Mouse (Mus musculus): ENCODE measurements around the gene Ctsk. TPM values are rescaled to one million over a fixed set of nuclear protein-coding genes. Genes with fewer than 3 reads are reported as not detected.
A peak's percentile ranks its signal among the peaks of the same experiment; 100 is the strongest.

The Ctsk gene
- polyA plus RNA-seq, 1 experiment, result 6.7 TPM

- no peak overlapping the region for H3K4me3 ChIP-seq (ENCODE audit: insufficient read depth, low read length)
- TF ChIP-seq CTCF (IDR thresholded peaks at IDR 0.05; ENCODE audit: extremely low read depth, insufficient read depth, low read length), result no peak
- H3K4me1 ChIP-seq (ENCODE audit: control insufficient read depth, insufficient read depth, low read length), result peaks cover 2% of the 10 kb centered on the region; the same call in 1 of the 2 replicates
- no peak overlapping the region for H3K27ac ChIP-seq (ENCODE audit: insufficient read depth, low read length)
Measured at GRCm38 (mm10) chr3:95490238-95490637, 8.8 kb upstream of the Ctsk start.

DNA sequence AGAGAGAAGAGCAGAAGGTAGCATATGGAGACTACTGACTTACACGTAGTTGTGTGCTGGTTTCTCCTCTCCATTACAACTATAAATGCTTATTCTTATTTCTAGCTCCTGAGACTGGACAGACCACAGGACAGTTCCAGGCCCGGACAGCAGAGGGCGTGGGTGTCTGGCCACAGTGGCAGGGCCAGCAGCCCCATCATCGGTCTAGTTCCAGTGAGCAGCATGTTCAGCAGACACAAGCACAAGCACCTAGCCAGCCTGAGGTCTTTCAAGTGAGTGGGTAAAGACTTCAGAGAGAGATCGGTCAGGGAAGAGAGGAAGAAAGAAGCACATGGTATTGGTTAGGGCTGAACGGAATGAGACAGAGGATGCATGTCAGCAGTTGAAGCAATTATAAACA lies 4.7 kb upstream of the Ctsk start:
- Histone ChIP-seq H3K4me3 (ENCODE audit: insufficient read depth, low read length) (no peak overlapping the region), H3K27ac (ENCODE audit: insufficient read depth, low read length) (no peak overlapping the region), H3K4me1 (ENCODE audit: control insufficient read depth, insufficient read depth, low read length) (peaks cover 6% of the 10 kb centered on the region; the same call in 1 of the 2 replicates)
- no peak for TF ChIP-seq POLR2A (IDR thresholded peaks at IDR 0.05; ENCODE audit: extremely low read depth, insufficient read depth, low read length)
- peak; percentile 48 for TF ChIP-seq CTCF (IDR thresholded peaks at IDR 0.05; ENCODE audit: extremely low read depth, insufficient read depth, low read length)

DNA sequence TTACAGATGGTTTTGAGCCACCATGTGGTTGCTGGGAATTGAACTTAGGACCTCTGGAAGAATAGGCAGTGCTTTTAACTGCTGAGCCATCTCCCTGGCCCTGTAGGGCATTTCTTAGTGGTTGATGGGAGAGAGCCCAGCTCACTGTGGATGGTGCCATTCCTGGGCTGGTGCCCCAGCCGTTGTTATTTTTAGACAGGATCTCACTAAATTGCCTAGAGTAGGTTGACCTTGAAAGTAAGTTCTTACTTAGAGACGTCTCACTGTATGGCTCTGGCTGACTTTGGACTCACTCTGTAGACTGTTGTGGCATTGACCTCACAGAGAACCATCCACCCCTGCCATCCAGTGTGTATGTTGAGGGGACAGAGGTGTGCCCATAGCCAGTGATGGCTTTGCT lies 827 bp upstream of the Ctsk start:
- Histone ChIP-seq H3K4me1 (ENCODE audit: control insufficient read depth, insufficient read depth, low read length) (peaks cover 10% of the 10 kb centered on the region; the same call in 1 of the 2 replicates), H3K4me3 (ENCODE audit: insufficient read depth, low read length) (no peak overlapping the region), H3K27ac (ENCODE audit: insufficient read depth, low read length) (no peak overlapping the region)
- TF ChIP-seq CTCF (IDR thresholded peaks at IDR 0.05; ENCODE audit: extremely low read depth, insufficient read depth, low read length) (no peak), POLR2A (IDR thresholded peaks at IDR 0.05; ENCODE audit: extremely low read depth, insufficient read depth, low read length) (no peak)

- Histone ChIP-seq H3K27ac (ENCODE audit: insufficient read depth, low read length) (peak overlapping the region; percentile 47; the same call in 1 of the 2 replicates), H3K4me1 (ENCODE audit: control insufficient read depth, insufficient read depth, low read length) (peaks cover 7% of the 10 kb centered on the region; the same call in 1 of the 2 replicates), H3K4me3 (ENCODE audit: insufficient read depth, low read length) (peak overlapping the region; percentile 8; the same call in 1 of the 2 replicates)
- TF ChIP-seq POLR2A (IDR thresholded peaks at IDR 0.05; ENCODE audit: extremely low read depth, insufficient read depth, low read length) (no peak), CTCF (IDR thresholded peaks at IDR 0.05; ENCODE audit: extremely low read depth, insufficient read depth, low read length) (no peak)
Measured at GRCm38 (mm10) chr3:95499496-95500140, 562 bp downstream of the Ctsk start.

DNA sequence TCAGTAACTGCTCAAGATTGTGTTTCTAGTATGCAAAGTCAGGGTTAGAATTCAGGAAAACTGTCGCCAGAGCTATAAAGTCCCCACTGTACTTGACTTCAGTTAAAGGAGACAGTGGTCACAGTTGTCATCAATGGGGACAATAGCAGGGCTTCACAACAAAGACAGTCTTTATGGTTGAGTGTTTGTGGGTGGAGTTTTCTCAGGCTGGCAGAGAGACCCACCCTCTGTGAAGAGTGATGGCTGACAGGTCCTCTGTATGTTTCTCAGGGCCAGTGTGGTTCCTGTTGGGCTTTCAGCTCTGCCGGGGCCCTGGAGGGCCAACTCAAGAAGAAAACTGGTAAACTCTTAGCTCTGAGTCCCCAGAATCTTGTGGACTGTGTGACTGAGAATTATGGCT lies 3.3 kb downstream of the Ctsk start:
- H3K4me1 ChIP-seq (ENCODE audit: control insufficient read depth, insufficient read depth, low read length), result peaks cover 6% of the 10 kb centered on the region; the same call in 1 of the 2 replicates
- no peak overlapping the region for H3K4me3 ChIP-seq (ENCODE audit: insufficient read depth, low read length)
- TF ChIP-seq CTCF (IDR thresholded peaks at IDR 0.05; ENCODE audit: extremely low read depth, insufficient read depth, low read length) (no peak), POLR2A (IDR thresholded peaks at IDR 0.05; ENCODE audit: extremely low read depth, insufficient read depth, low read length) (no peak)
- 0 out of 2 replicates have a peak overlapping the region, but pooled peaks have one; percentile 10 for H3K27ac ChIP-seq (ENCODE audit: insufficient read depth, low read length)

- no peak for TF ChIP-seq POLR2A (IDR thresholded peaks at IDR 0.05; ENCODE audit: extremely low read depth, insufficient read depth, low read length)
- no peak for TF ChIP-seq CTCF (IDR thresholded peaks at IDR 0.05; ENCODE audit: extremely low read depth, insufficient read depth, low read length)
- no peak overlapping the region for H3K4me3 ChIP-seq (ENCODE audit: insufficient read depth, low read length)
- H3K4me1 ChIP-seq (ENCODE audit: control insufficient read depth, insufficient read depth, low read length), result no peaks in the 10 kb centered on the region
- H3K27ac ChIP-seq (ENCODE audit: insufficient read depth, low read length), result no peak overlapping the region
Measured at GRCm38 (mm10) chr3:95509348-95509747, 10.3 kb downstream of the Ctsk start.

DNA sequence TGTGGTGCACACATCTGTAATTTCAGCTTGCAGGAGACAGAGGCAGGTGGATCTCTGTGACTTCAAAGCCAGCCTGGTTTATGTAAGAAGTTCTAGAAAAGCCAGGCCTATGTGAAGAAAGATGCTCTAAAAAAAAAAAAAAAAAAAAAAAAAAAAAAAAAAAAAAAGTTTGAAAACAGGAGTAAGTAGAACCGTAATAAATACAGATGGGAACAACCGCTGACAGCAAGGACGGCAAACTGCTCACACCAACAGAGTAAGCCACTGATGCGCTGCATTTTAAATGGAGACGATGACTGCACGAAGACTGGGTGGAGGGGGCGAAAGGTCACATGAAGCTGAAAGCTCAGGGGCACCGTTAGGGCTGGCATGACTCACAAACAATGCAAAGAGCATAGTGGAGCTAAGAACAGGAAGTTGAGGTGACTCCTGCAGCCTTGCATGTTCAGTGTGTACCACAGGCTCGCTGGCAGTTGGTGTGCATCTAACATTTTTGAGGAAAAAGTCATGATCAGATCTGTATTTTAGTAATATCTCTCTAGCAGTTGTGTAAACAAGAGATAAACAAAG lies 12.6 kb downstream of the Ctsk start:
- H3K4me1 ChIP-seq (ENCODE audit: control insufficient read depth, insufficient read depth, low read length), result no peaks in the 10 kb centered on the region
- H3K4me3 ChIP-seq (ENCODE audit: insufficient read depth, low read length), result no peak overlapping the region
- no peak for TF ChIP-seq POLR2A (IDR thresholded peaks at IDR 0.05; ENCODE audit: extremely low read depth, insufficient read depth, low read length)
- no peak for TF ChIP-seq CTCF (IDR thresholded peaks at IDR 0.05; ENCODE audit: extremely low read depth, insufficient read depth, low read length)
- no peak overlapping the region for H3K27ac ChIP-seq (ENCODE audit: insufficient read depth, low read length)

DNA sequence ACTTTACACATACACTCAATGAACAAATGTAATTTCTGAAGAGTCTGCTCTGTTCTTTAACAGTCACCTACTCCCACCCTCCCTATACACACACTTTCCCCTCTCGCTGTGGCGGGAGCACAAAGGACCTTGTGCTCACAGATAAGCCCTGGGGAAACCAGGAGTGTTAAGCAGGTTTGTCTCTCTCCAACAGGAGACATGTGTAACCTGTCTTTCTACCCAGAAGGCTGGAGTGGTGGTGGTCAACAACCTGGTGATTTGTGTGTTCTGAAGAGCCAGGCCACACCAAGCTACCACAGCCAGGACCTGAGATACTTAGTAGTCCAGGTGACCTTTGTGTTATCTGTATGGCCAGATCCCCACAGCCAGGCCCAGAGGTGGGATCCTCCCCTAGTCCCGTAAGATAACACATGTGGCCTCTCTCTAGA lies 17.6 kb downstream of the Ctsk start:
- Histone ChIP-seq H3K4me1 (ENCODE audit: control insufficient read depth, insufficient read depth, low read length) (peaks cover 2% of the 10 kb centered on the region; the same call in 1 of the 2 replicates), H3K4me3 (ENCODE audit: insufficient read depth, low read length) (no peak overlapping the region), H3K27ac (ENCODE audit: insufficient read depth, low read length) (no peak overlapping the region)
- no peak for TF ChIP-seq POLR2A (IDR thresholded peaks at IDR 0.05; ENCODE audit: extremely low read depth, insufficient read depth, low read length)

GRCm38 (mm10) chr3:95517493-95517898 lies 18.4 kb downstream of the Ctsk start:
- no peak overlapping the region for H3K27ac ChIP-seq (ENCODE audit: insufficient read depth, low read length)
- TF ChIP-seq CTCF (IDR thresholded peaks at IDR 0.05; ENCODE audit: extremely low read depth, insufficient read depth, low read length), result peak; percentile 91
- no peak for TF ChIP-seq POLR2A (IDR thresholded peaks at IDR 0.05; ENCODE audit: extremely low read depth, insufficient read depth, low read length)
- no peak overlapping the region for H3K4me3 ChIP-seq (ENCODE audit: insufficient read depth, low read length)
- peaks cover 2% of the 10 kb centered on the region; the same call in 1 of the 2 replicates for H3K4me1 ChIP-seq (ENCODE audit: control insufficient read depth, insufficient read depth, low read length)

- Histone ChIP-seq H3K4me3 (ENCODE audit: insufficient read depth, low read length) (no peak overlapping the region), H3K27ac (ENCODE audit: insufficient read depth, low read length) (no peak overlapping the region), H3K4me1 (ENCODE audit: control insufficient read depth, insufficient read depth, low read length) (peaks cover 2% of the 10 kb centered on the region; the same call in 1 of the 2 replicates)
- TF ChIP-seq POLR2A (IDR thresholded peaks at IDR 0.05; ENCODE audit: extremely low read depth, insufficient read depth, low read length) (no peak), CTCF (IDR thresholded peaks at IDR 0.05; ENCODE audit: extremely low read depth, insufficient read depth, low read length) (no peak)
Measured at GRCm38 (mm10) chr3:95518891-95519290, 19.8 kb downstream of the Ctsk start.

Data from cortical plate, adult 2 months (tissue).